Mouse (Mus musculus) frontal cortex, postnatal 14 days (tissue): ENCODE measurements at regions not wholly inside any gene's neighbourhood (a gene's known extent, or its start where the extent isn't known, plus 50 kb on each side); places are given as distances from the start of the nearest gene placed in this dataset.
A peak's percentile ranks its signal among the peaks of the same experiment; 100 is the strongest.

Source experiments
- DNase-seq, 2 experiments: peaks; one replicate each; pipeline ENCODE4 v3.0.0; 2022; ENCODE audit warnings: low spot score in 2 of 2

- DNase-seq = no peak
Measured at GRCm38 (mm10) chr4:154726636-154727045, 59.0 kb upstream of the Actrt2 start.

DNA sequence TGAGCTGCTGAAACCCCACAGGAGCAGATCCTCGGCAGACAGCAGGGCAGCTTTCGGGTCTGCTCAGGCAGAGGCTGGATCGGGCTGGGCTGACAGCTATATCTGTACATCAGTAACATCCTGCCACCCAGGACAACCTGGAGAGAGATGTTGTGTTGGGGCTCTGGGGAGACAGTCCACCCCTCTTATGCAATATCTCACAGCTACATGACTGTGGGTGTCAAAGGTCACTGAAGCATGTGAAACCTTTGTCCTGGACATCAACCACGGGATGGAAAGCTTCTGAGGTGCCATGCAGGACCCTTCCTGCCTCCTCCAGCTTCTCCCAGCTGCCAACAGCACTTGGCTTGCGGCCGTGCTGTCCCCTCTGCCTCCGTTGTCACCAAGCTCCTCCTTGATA, 60.3 kb upstream of the Actrt2 start:
- DNase-seq = no peak

DNA sequence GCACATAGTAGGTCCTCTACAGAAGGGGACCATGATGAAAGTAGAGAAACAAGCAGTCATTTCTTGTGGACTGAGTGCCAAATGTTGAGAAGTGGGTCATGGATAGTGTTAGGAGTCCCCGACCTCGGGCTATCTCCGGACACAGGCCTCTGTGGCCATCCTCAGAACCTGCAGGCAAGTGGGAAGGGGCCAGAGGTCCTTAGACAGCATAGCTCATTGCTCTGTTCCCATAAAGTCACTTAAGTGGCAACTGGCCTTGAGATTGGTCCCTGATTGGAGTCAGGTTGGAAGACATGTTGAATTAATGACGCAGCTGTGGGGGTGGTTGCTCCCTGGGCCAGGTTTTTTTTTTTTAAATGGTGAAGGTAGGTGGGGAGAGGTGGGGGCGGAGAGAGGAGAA, 63.0 kb upstream of the Actrt2 start:
- no peak for DNase-seq

GRCm38 (mm10) chr4:154731345-154731744, 63.7 kb upstream of the Actrt2 start:
- no peak for DNase-seq

DNA sequence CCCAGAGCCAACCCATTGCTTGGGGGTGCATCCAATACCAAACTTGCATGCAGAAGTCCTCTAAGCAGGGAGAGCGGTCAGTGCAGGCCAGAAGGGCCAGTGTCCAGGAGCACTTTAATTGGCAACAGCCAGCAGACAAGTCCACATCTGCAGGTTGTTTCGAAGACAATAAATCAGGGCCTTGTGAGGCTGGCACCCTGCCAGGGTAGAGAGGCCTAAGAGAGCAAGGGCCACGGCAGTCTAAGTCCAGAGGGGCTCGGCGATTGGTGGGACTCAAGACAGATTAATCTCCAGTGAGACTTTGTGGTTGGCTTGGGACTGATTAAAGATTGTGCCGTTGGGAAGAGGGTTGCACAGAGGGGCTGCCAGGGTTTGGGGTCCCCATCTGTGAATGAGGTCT, 68.4 kb upstream of the Actrt2 start:
- no peak for DNase-seq

GRCm38 (mm10) chr4:154741123-154741890, 73.6 kb upstream of the Actrt2 start:
- DNase-seq = no peak

DNA sequence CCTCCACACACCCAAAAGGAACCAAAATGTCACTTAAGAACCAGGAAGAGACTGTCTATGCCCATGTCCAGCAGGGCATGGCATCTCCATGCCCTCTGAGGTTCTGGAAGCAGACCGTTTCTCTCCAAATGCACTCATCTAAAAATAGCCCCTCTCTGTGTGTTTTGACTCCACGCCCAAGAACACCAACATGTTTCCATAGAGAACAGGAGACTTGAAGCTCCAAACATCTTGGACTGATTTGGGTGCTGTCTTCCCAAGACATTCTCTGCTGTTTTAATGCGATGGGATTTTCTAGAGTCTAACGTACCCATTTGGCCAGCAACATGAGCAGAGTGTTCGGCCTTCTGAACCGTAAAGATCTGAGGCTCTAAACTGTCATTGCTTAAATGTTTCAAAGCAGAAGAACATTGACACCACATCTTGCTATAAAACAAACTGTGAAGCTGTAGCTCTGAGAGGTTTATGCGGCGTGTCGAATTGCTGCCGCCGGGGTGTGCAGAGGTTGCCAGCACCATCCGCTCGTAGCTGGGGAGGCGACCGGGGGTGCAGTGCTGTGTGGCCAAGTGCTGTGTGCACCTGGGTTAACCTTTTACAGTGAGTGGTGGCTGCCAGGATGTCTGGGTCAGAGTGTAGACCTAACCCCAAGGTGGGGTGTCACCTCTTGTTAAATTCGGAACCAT, 78.8 kb upstream of the Actrt2 start:
- no peak for DNase-seq

DNA sequence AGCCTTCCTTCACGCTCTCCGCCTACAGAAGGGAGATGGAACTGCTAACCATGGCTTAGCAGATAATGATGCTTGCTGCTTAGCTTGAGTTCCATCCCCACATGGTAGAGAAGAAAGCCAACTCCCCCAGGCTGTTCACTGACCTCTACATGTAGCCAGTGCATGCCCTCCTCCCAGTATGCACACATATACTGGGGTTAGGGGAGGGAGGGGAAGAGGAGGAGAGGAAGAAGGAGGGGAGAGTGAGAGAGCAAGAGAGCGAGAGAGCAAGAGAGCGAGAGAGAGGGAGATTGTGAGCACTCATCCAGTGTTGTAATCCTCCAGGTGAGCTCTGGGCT, 79.3 kb upstream of the Actrt2 start:
- DNase-seq = no peak

- DNase-seq = no peak
Measured at GRCm38 (mm10) chr4:154749160-154749559, 81.5 kb upstream of the Actrt2 start.

DNA sequence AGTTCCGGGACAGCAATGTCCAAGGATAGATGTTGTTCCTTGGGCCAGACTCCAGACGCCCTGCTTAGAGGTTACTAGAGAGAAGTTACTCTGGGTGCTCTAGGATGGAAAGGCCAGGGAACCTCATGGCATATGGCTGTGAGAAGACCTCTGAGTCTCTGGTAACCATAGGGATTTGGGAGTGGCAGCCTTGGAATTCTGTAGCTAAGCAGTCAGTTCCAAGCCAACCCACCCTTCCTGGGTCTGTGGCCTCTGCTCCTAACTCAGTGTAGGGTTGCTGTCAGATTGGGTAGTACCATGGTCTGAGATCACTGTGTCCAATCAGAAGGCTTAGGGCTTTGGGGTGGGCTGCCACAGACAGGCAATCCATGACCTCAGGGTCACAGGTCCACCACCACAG, 82.3 kb upstream of the Actrt2 start:
- DNase-seq = no peak

DNA sequence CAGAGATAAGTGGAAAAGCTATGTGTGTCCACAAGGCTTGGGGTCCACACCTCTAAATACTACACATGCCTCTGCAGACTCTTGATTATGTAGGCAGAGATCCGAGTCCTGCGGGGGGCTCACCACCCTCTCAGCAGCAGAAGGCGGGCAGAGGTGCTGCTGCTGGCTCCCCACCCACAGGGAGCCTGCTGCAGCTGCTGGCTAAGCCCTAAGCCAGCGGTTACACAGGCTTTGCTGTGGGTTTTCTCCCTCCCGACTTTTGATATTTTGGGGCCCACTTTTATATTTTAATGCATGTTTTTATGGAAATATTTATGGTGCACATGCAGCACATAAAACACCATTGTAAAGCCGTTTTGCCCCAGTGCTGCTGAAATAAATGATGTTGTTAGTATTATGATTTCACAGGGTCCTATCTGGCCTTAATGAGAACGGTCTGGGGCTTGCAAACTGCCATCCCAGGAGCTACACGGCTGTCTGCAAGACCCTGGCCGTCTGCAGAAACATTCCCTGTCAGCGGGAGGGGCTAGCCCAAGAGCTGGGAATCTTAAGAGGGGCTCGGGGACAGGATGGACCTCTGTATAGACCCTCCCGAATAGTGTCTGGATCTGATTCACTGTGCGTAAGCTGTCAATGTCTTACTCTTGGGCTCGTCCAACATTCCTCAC, 82.9 kb upstream of the Actrt2 start:
- no peak for DNase-seq

DNA sequence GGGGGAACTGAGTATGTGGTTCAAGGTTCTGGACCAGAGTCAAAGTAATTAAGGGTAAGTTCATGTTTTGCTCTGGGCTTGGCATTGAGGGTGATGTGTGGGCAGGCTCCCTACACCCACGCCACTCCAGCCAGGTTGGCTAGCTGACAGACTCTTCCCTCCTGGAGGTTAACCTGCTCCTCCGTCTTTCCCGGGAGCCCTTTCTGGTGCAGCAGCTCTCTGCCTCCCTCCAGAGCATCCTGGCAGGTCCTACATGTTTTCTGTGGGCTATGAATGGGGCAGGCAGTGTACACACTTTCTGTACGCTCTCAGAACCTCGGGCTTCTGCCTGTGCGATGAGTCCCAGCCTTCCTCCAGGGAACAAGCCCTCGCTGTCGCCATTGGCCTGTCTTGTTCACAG, 82.8 kb upstream of the Ttc34 start:
- DNase-seq = no peak

GRCm38 (mm10) chr4:154756740-154757446, 80.4 kb upstream of the Ttc34 start:
- DNase-seq = no peak

DNA sequence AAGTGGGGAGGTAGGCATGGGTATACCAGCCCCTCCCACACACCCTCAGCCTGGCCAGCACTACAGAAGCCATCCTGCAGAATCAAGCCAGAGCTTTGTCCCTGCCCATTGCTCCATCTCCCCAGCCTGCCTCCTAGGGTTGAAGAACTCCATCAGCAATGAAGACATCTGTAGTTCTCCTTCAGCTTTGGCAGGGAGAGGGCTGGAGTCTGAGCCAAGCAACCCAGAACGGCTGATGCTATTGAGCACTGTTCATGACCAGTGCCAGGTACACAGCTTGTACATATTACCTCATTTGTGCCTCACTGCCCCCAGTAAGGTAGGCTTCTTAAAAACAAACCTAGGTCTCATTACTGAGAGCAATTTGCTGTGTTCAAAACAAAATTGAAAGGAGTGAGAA, 77.4 kb upstream of the Ttc34 start:
- DNase-seq = no peak

- peak in 1 of 2 experiments; percentile 9 for DNase-seq
Measured at GRCm38 (mm10) chr4:154764238-154764637, 73.0 kb upstream of the Ttc34 start.

DNA sequence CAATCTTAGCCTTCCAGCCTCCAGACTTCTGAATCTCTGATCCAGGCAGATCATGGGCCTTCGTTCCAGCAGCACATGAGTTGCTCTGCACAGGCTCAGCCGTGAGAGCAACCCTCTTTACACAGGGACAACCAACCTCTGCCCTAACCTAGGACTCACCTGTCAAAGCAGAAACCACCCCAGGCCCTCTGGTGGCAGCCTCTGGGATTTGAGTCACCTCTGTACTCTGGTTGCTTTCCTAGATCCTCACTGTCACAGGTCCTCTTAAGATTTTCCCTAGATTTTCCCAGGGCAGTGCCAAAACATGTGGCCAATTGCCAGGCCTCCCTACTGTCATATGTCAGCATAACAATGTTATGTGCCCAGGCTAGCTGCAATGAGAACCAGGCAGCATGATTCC, 71.1 kb upstream of the Ttc34 start:
- no peak for DNase-seq

DNA sequence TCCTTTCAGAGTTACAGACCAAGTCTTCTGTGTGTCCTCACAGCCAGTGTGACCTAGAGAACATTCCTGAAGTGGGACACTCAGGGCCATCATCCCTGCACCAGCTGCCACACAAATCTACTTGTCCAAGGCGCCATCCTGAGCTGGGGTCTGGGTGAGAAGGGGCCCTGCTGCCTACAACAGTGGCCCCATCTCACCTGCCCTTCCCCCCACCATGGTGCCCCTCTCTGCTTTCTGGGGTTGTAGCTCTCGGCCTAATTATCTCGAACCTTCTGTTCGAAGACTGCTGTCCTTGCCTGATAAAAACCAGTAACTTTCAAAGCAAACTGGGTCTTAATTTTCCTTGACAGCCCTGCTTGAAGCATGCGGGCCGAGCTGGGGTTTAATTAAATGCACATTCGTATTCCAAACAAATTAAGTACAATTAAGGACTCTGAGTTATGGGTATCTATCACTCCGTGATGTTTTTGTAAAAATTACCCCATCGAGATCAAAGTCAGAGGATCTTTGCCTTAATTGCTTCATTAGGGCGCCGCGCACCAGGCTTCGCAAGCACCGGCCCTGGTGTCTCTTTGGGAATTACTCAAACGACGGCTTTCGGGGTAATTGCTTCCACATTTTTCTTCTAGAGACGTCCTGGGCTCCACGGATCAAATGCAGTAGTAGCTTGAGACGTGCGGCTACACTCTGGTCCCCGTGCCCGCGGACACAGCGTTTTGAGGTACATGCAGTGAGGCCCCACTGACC, 65.8 kb upstream of the Ttc34 start:
- DNase-seq = no peak

DNA sequence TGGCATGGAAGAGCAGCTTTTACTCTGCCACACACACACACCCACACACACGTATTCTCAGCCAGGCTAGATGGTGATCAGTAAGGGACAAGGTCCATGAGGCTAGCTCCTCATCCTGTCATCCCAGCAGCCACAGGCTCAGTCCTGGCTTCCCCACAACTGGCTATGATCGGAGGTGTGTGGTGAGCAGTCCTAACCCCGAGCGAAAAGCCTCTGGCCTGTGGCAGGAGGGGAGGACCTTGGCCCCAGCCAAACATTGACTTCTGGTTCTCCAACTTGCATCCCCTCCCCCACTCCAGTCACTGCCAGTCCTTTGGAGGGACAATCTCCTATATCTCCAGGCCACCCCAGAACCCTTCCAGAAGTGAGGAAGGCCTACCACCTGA, 65.2 kb upstream of the Ttc34 start:
- no peak for DNase-seq

DNA sequence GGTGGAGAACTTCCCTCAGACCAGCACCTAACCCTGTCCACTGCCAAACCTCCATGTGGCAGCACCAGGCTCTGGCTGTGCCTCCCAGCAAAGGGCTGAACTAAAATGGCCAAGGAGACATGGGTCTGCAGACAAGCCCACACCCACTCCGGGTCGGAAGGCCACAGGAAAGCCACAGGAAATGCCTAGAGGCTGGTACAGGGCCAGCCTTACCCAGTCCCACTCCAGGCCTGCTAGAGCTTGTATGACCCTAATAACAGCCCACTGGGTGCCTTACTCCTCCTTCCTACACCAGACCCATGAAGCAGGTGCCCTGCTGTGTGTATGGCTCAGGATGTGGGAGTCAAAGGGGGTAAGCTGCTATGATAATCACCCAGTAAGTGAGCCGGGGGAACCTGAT, 63.4 kb upstream of the Ttc34 start:
- no peak for DNase-seq

DNA sequence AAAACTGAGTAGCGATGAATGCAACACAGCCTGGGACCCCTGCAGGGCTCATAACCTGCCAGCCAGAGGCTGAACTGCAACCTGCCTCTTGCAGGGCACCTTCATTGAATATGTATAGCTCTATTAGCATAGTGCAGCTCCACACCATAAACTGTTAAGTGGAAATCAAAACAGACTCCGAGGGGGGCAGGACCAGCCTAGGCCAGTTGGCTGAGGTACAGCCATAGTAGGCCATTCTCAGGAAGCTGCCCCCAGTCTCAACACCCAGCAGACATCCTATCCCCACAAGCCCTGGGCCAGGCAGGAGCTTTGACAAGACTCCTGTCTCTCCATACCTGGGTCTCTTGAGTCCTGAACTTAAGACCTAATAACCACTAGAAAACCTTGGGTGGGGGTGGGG, 62.9 kb upstream of the Ttc34 start:
- DNase-seq = no peak

DNA sequence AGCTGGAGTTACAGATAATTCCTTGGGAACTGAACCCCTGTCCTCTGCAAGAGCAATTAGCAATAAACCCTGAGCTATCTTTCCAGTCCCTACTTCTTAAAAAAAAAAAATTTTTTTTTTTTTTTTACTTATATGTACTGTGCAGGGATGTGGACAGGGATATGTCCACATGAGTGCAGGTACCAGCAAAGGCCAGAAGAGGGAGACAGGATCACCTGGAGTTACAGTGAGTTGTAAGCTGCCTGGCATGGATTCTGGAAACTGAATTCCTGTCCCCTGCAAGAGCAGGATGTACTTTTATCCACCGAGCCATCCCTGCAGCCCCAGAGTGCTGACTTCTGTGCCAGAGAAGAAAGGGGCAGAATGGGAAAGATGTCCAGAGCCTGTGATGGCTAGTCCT, 58.4 kb upstream of the Ttc34 start:
- DNase-seq = no peak

DNA sequence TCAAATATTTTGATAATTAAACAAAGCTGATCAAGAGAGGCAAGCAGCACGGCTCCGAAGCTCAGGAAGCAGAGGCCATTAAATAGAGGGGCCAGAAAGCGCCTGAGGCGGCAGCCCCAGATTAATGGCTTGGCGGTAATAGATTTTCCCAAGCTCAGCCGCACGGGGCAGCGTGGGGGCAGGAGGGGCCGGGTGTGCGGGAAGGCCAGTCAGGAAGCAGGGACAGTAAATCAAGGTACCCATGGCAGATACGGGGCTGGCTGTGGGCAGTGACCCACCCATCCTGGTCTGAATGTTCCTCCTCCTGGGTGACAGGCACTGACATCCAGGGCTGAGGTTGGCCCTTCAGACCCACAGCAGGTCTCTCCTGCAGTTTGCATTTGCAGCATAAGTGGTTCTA, 55.9 kb upstream of the Ttc34 start:
- no peak for DNase-seq
